Mouse (Mus musculus) thymus, postnatal 0 days (tissue): ENCODE data around the gene Mgarp. TPM values are rescaled to one million over a fixed set of nuclear protein-coding genes. Genes with fewer than 3 reads are reported as not detected.
"Not testable (repeated sequence)": the region's sequence is repeated elsewhere in the genome, so short reads cannot be mapped to it uniquely, and the experiment has no call there.

Experiments
- DNase-seq: peaks from one replicate; pipeline ENCODE4 v3.0.0-alpha.2; 2015; ENCODE audit warnings: low spot score
- polyA plus RNA-seq: library from polyadenylated mRNA; unstranded; fragments of >200 nt; fragmentation: Nextera tagmentation; extraction: Ambion mirVana; gene quantifications from 2 replicates; pipeline ENCODE4 v1.2.1, GENCODE M21; 2015

Gene Mgarp
- 0.72 and 1.0 TPM in 2 replicates for polyA plus RNA-seq

GRCm38 (mm10) chr3:51396219-51397068, at the start of gene Mgarp:
Mgarp (minus strand) TSS chr3:51396738.
- DNase-seq: peak; percentile 63

GRCm38 (mm10) chr3:51434871-51435595, 38.5 kb upstream of the Mgarp start:
- no peak for DNase-seq

- DNase-seq: not testable (repeated sequence)
Observed at GRCm38 (mm10) chr3:51434364-51434763, 37.8 kb upstream of the Mgarp start.

- no peak for DNase-seq
Observed at GRCm38 (mm10) chr3:51425394-51425793, 28.9 kb upstream of the Mgarp start.

GRCm38 (mm10) chr3:51421921-51422320, 25.4 kb upstream of the Mgarp start:
- DNase-seq: no peak

- no peak for DNase-seq
Observed at GRCm38 (mm10) chr3:51417966-51418365, 21.4 kb upstream of the Mgarp start.

GRCm38 (mm10) chr3:51417485-51417884, 20.9 kb upstream of the Mgarp start:
- no peak for DNase-seq

- DNase-seq: no peak
Observed at GRCm38 (mm10) chr3:51417135-51417458, 20.6 kb upstream of the Mgarp start.

GRCm38 (mm10) chr3:51416364-51417134, 20.0 kb upstream of the Mgarp start:
- peak; percentile 65 for DNase-seq

GRCm38 (mm10) chr3:51416073-51416363, 19.5 kb upstream of the Mgarp start:
- DNase-seq: no peak

- peak; percentile 95 for DNase-seq
Observed at GRCm38 (mm10) chr3:51415098-51416072, 18.8 kb upstream of the Mgarp start, which contains the start of gene Naa15. Naa15 (plus strand) TSS chr3:51415148.

- no peak for DNase-seq
Observed at GRCm38 (mm10) chr3:51413276-51413675, 16.7 kb upstream of the Mgarp start.

- DNase-seq: no peak
Observed at GRCm38 (mm10) chr3:51412457-51412856, 15.9 kb upstream of the Mgarp start.

GRCm38 (mm10) chr3:51408561-51409183, 12.1 kb upstream of the Mgarp start, which contains the start of gene Ndufc1:
Ndufc1 (minus strand) TSS chr3:51408988.
- DNase-seq: peak; percentile 95

GRCm38 (mm10) chr3:51407870-51408560, 11.5 kb upstream of the Mgarp start:
- no peak for DNase-seq

GRCm38 (mm10) chr3:51402628-51403027, 6.1 kb upstream of the Mgarp start:
- no peak for DNase-seq

GRCm38 (mm10) chr3:51402054-51402453, 5.5 kb upstream of the Mgarp start:
- DNase-seq: not testable (repeated sequence)

- DNase-seq: no peak
Observed at GRCm38 (mm10) chr3:51400682-51401081, 4.1 kb upstream of the Mgarp start.

- no peak for DNase-seq
Observed at GRCm38 (mm10) chr3:51399531-51399930, 3.0 kb upstream of the Mgarp start.

GRCm38 (mm10) chr3:51398667-51399066, 2.1 kb upstream of the Mgarp start:
- DNase-seq: no peak
